Mouse (Mus musculus) retina, adult 2 months (tissue): ENCODE measurements around the gene Parvb.

Source experiments
- DNase-seq: peaks from one replicate; pipeline ENCODE4 v3.0.0-alpha.2; 2012; ENCODE audit warnings: low read depth, low spot score

The Parvb gene

DNA sequence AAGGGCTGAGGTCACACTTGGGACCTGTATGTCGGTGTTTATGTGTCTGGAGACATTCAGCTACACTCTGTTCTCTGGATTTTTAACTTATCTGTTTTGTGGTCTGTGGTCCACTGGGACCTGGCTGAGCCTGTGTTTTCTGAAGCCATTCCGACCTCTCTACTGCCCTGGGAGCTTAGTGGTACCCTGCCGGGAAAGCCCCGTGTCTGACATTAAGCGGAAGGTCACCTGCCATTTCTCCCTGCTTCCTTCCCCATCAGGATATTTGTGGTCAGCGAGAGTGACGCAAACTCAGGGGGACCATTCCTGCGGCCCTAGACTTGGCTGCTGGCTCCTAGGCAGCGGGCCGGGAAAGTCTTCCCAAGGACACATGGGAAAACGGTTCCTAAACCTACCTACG lies 61.7 kb downstream of the Parvb start:
- no peak for DNase-seq

DNA sequence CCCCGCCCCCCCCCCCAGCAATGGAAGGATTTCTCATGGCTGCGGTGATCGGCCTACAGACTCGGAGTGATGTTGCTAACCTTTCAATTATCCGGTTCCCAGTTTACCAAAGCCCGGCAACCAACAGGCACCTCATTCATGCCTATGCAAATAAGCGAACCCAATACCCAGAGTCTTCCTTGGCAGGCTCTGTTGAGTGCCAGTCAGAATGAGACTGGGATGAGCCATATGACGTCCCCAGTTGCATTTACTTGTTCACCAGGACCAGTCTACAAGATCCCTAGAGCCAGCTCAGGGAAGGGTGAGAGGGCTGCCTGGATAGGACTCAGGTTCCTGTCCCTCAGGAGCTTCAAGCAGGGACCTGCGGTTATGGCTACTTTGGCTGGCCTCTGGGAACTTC lies 62.5 kb downstream of the Parvb start:
- DNase-seq: no peak

DNA sequence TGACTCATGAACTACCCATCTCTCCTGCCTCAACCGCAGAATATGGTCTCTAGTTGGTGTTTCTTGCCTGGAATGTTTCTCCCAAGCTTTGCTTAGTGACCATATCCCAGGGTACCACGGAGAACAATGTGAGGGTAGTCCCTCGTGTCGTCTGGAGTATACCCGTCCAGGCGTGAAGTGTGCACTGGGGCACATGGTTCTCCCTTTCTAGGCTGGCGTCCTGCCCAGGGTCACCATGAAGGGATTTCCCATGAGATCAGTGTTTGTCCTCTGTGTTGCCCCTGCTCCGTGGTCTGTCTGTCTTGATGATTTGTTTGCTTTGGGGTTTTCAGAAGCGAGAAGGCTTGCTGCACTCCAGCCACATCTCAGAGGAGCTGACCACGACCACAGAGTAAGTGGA lies 63.4 kb downstream of the Parvb start:
- DNase-seq: no peak

DNA sequence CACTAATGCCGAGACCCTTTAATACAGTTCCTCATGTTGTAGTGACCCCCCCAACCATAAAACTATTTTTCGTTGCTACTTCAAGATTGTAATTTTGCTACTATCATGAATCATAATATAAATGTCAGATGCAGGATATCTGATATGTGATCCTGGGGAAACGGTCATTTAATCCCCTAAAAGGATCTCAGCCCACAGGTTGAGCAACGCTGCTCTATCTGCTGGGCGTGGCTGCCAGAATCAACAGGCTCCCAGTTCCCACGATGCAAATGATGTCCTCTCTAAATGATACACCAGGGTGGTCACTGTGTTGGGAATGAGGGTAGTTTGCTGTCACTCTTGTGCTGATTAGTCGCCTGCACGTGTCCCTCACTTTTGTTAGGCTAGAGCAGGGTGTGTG lies 65.6 kb downstream of the Parvb start:
- no peak for DNase-seq

DNA sequence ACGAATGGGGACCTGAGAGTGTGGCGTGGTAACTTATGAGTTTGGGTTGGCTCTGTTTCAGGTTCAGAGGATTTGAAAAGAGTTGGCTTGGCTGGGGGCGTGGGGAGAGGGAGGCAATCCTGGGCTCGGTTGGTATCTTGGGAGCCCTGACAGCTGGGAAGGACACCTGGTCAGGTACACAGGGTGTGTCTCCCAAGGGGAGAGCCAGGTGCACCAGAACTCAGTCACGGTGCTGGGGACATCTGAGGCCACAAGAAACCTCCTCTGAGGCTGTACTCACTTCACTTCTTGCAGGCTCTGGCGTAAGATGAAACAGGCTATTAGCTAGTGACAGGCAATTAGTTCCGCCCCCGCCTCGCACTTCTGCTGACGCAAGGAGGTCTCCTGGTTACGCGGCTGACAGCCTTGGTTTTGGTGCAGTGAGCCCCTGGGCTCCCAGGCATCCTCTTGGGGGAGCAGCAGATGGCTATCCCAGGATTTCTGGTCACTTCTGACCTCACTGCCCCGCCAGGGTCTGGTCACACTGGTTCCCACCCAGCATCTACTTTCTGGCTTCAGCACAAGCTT lies 67.0 kb downstream of the Parvb start:
- DNase-seq: no peak

DNA sequence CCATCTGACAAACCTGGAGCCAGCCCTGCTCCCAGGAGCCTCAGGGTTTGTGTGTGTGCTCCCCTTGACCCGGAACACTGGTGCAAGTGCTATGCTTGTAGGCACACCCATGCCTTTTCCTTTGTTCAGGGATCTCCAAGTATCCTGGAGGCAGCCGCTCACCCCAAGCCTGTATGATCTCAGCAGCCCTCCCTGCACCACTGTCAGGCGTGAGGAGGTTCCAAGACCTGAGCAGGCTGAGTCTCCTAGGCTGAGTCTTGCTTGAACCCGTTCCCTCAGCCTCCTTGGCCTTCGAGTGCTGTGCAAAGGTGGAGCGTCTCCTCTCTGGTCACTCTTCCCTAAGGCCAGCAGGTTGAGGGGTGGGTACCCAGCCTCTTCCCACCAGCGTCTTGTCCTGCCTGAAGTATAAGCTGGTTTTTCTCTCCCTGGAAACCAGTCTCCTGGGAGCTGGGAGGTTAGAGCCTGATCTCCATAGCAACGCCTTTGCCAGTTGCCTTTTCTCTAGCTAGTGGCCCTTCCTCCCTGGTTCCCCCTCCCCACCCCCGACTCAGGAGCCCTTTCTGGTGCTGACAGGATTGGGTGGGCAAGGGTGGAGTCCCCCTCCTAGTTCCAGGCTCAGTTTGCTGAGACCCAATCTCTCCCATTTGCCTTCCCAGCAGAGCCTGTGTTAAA lies 68.0 kb downstream of the Parvb start:
- no peak for DNase-seq

DNA sequence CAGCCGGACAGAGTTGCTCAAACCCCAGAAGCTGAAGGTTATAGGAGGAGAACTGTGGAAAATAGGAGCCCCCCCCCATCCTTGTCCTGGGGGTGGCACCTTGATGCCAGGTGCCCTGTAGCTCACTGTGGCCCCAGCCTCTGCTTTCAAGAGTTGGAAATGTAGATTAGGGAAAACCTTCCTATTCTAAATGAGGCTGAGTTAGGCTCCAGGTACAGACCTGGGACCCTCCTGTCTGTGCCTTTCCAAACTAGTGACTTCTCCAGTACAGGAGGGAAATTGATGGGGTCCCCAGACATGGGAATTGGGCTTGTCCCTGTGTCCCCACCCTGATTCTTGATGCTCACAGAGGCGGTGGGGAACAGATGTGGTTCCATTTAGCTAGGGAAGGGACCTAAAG lies 68.7 kb downstream of the Parvb start:
- DNase-seq: no peak

DNA sequence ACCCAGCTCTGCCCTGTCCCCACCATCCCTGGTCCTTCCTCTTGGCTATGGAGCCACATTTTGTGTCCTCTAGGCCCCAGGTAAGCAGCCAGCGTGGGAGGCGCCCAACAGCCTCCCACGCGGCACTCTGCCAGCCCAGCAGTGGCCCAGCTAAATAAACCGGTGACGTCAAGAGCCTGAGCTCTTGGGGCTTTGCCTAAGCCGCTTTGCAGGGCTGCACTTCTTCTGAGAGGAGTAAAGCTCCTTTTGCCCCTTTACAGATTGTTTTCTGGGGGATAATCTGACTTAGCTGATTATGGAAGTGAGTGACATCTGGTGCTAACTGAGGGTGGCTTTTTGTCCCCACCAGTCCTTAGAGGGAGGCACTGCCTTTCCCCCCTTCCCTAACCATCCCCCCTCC lies 69.2 kb downstream of the Parvb start:
- peak; percentile 84 for DNase-seq

DNA sequence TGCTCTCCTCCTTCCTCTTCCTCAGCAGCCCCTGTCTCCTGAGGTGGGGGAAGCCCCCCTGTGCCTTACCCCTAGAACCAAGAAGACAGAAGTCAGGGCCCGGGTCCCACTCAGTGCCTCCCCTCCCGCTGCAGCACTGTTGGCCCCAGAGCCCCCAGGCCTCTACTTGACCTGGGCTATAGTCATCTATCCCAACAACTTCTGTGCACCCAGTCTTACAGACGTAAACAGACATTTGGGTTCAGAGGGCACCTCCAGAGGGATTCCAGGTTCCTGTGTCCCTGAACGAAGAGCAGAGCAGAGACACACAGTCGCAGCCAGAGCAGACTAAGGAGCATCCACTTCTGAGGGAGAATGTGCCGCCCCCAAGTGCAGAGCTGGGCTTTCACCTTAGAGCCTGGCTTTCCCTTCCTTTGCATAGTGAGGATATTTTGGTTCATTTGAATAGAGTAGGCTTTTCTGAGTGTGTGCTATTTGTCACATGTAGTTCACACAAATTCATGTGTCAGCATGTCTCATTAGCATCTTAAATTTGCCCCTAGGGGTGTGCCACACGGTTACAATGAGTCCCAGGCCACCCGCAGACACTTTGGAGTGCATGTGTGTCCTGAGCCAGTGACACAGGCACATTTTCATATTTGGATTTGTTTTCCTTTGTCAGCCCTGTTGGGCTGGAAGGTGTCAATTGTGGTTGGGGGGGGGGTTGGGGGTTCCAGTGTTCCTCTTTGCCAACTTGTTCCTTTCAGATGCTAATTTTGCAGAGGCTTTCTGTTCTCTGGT lies 70.0 kb downstream of the Parvb start:
- DNase-seq: no peak

DNA sequence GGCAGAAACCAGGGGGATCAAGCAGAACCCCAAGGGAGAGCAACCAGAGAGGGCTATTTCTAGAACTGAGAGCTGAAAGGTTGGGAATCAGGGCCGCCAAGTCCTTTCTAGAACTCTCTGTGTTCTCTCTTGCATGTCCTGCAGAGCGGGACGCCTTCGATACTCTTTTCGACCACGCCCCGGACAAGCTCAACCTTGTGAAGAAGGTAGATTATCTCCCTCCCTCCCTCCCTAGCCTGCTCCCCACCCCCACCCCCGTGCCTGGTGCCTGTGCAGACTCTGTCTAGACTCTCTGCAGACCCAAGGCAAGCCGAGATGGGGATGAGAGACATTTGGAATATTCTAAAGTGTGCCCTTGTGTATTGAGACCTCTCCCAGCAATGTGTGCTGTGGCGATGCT lies 71.4 kb downstream of the Parvb start:
- DNase-seq: no peak

DNA sequence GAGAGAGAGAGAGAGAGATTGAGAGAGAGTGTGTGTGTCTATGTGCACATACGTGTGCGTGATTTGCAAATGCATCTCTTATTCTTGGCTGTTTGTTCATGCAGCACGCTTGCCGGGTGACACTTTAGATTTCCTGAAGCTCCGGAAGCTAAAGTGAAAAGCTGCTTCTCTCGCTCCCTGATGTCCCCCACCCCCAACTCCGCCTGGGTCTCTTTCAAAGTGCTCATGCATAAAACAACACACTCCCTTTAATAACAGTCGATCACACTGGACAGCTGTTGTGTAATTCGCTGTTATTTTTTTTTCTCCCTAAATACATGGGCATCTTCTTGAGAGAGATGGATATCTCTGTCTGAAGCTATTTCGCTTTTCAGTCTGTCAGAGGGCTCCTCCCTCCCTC lies 73.5 kb downstream of the Parvb start:
- no peak for DNase-seq

DNA sequence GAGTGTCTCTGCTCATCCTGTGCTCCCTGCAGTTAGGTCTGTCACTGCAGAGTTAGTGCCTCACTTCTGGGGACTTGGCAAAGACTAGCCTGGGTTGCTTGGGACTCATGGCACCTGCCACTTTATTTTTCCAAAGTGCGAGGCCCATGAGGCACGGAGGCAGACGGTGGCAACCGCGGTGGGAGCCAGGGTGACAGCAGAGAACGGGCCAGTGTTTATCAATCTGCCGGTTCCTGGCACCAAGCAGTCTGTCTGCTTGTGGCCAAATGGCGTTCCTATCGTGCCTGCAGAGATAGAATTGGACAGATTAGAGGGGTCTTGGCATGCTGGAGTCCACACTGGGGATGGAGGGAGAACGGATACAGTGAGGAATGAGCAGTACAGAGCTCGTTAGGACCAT lies 78.4 kb downstream of the Parvb start:
- no peak for DNase-seq

DNA sequence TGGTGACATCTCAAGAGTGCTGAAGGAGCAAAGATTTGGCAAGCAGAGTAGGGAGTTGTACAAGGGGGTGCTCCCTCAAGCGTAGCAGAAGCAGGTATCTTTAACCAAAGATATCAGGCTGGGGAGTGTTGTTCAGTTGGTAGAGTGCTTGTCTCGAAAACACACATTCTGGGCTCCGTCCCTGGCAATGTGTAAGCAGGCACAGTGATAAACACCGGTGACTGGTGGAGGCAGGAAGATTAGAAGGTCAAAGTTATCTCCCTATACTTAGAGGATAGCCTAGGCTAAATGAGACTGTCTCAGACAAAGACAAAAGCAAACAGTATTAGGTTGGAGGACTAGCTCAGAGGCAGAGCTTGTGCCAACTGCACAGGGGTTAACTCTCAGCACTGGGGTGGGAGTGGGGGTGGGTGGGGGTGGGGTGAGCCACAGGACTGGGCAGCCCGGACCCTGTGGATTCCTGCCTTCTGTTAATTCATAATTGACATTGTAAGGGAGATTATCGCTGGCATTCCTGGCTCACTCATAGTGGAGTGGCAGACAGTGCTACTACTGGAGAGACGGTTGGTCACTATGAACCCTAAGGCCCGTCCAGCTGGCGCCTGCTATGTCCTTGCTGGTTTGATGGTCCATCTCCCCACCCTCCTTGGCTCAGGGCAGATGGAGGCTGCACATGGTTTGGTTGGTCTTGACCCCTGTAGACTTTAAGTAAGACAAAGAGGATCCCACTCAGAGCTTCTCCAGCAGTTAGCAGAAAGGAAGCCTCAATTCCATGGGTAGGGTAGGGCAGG lies 79.6 kb downstream of the Parvb start:
- no peak for DNase-seq

DNA sequence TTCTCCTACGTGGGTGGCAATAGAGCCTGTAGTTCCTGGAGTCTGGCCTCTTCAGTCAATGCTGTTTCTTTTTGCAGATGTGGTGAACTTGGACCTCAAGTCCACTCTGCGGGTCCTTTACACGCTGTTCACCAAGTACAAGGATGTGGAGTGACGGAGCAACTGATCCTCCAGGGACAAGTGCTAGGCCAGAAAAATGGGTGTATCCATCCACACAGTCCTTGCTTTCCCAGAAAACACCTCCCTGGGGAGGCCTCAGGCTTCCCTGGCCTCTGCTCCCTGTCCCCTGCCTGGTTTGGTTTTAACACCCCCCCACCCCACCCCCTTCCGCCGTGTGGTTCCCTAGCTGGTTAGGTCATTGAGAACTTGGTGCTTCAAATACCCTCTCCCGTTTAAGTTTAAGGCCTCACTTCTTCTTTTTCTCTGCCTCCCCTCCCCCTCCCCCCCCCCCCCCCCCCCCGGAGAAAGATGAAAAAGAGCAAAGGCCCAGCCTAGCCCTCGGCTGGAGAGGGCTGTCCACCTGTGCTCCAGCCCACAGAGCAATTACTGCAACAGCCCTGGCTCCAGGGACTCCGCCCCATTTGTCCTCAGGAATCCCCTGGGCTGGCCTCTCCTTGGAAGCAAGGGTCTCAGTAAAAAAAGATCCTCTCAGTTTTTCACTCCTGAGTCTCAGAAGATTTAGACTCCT lies 81.2 kb downstream of the Parvb start:
- DNase-seq: no peak

DNA sequence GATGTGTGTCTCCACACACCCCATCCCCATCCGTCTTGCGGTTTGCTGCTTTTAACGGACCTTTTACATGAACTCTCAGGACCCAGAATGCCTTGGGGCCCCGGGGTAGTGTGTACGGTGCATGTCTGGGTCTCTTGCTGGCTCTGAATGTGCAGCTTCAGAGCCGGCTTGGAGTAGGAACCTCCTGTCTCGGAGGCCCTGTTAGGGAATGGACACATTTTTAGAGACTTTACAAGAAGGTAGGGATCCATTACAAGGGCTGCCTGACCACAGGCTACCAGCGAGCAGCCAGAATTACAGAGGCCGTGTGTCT lies 81.7 kb downstream of the Parvb start:
- no peak for DNase-seq

DNA sequence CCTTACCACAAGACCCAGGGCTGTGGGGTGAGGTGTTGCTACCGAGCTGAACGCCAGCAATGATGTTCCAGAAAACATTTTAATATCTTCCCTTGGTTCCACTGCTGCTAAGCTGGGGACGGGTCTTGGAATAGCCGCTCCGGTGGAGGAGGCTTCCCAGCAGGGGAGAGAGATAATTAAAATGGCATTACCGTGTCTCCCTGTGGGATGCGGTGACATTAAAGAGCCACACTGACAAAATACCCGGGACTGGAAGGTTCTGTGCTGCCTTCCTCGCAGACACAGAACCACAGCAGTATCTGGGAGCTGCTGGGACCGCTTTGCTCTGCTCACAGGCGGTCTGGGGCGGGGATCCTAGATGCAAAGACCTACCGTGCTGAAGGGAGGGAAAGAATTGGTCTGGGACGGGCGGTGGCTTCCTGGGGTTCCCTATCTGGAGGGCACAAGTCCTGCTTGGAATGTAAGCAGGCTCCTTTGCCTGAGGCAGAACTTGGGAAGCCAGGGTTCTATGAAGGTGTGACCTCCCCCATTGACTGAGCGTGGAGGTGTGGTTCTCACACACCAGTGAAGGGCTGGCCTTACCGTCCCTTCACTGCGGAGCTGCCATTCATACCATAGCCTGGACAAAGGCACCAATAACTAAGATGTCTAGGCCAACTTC lies 82.7 kb downstream of the Parvb start:
- no peak for DNase-seq

DNA sequence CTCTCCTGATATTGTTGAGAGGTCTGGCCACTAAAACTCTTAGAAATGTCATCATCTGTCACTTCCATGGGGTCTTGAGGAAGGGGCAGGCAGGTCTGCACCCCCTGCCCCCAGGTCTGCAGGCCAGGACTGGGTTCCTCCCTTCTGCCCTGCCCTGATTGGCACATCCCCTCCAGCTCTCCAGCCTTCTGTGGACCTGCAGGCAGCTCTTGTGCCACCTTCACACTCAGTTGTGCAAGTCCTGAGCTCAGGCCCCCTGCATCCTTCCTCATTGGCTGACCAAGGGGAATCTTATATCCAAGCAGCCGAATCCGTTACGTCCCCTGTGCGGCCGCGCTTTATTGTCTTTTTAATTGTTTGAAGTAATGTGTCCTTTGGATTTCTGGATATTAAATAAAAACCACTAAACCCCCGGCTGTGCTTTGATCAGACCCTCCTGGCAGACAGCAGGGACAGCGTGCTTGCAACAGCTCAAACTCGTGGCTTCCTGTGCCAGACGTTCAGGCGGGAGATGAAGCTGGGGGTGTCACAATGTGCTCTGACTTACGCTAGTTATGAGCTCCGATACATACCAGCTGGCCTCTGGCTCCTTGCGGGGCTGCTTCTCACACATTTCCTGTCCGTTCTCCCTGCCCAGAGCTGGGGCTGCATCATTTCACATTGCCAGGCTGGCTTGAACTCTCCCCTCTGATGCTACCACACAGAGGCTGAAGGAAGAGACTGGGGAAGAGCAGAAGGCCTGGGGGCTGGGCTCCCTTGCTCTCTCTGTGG lies 83.6 kb downstream of the Parvb start:
- DNase-seq: no peak

DNA sequence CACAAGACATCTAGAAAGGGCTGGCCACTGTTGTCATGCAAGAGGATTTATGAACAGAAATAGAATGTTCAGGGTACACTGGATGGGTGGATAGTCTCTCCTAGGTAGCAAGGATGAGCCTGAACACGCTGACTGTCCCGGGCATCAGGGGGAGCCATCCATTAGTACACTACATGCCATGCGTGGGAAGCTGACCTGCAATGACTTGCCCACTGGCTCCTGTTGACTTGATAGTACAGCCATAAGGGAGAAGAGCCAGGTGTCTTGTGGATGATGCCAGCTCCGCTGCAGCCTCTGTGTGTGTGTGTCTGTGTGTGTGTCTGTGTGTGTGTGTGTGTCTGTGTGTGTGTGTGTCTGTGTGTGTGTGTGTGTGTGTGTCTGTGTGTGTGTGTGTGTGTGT lies 87.5 kb downstream of the Parvb start:
- no peak for DNase-seq

DNA sequence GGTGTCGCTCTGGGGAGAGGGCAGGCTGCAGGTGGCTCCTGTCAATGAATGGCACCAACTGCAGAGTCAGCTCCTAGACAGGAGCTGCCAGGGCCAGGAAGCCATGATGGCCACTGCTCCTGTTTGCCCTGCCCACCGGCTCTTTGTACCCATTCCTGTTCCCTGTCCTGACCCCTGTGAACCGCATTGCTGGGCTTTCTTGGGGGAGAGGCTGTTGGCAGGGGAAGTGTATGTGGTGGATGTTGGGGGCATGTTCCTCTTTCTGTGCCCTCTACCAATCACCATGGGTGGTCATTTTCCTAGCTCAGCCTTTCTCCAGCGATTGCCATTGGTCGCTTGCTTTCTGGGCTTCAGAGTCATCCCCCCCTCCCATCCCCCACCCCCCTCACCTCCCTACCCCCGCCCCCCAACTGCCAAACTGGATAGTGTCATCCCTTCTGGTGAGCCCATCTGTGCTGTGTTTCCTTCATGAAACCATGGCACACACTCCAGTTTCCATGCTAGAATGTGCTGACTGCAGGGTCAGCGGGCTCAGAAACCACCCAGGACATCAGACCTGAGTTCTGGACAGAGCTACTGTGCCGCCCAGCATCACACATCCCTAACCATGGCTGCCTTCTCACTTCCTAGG lies 89.8 kb downstream of the Parvb start:
- DNase-seq: no peak
